Mouse (Mus musculus) lung, postnatal 4 days (tissue): ENCODE measurements around the gene Tbx15.
"Not testable (repeated sequence)": the region's sequence is repeated elsewhere in the genome, so short reads cannot be mapped to it uniquely, and the experiment has no call there.

Experiments used
- DNase-seq, 2 experiments: peaks; one replicate each; pipeline ENCODE4 v3.0.0; 2021

The Tbx15 gene

DNA sequence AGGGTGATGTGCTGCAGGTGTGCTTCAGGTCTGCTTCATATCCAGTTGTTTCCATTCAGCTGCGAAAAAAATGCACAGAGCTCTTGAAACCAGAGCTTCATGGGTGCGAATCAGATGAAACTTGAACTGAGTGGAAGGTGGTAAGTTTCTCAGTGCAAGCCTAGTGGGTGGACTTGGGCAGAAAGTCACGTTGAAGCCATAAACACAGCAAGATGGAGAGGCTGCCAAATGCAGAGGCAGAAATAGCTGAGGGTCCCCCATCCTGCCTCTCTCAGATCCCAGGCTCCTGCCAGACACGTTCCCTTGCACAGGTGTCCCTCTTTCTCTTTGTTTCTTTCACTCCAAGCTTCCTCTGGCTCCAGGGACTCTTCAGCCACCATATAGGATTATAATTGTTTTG lies 41.3 kb downstream of the Tbx15 start:
- DNase-seq = no peak

DNA sequence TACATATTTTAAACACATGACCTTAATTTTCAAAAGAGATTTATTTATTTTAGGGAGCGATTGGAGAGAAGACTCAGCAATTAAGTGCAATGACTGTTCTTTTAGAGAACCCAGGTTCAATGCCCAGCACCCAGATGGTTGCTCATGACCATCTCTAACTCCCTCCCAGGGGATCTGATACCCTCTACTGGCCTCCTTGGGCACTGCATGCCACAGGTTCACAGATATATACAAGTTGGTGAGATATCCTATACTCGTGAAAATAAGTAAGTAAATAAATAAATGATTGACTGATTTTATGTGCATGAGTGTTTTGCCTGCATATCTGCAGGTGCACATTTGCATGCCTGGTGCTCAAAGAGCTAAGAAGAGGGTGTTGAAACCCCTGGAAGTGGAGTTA lies 48.1 kb downstream of the Tbx15 start:
- DNase-seq = no peak

DNA sequence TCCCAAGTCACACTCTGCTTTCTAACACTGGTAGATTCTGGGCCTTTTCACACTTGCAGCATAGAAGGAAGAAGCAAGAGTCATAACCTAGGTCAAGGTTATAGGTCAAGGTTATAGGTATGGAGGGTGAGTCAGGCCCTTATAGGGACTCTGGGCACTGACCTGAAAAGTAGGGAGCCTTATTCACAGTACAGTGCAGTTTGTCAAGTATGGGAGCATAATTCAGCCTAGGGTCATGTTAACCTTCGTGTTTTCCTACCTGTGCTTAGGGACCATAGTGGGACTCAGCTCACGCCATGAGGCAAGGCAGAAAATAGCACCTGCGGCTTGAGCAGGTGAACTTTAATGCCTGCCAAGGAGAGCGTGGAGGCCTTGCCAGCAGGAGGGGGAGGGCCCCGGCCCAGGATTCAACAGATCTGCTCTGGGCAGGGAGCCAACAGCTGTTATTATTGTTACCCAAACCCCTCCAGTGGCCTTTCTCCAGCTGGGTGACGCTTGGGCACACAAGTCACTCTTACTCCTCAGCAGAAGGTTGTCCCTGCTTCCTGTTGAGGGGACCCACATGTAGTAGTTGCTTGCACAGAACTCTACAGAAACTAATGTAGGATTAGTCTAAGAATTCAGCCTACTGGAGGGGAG lies 50.0 kb downstream of the Tbx15 start:
- DNase-seq = peak; percentile 10 to 32

DNA sequence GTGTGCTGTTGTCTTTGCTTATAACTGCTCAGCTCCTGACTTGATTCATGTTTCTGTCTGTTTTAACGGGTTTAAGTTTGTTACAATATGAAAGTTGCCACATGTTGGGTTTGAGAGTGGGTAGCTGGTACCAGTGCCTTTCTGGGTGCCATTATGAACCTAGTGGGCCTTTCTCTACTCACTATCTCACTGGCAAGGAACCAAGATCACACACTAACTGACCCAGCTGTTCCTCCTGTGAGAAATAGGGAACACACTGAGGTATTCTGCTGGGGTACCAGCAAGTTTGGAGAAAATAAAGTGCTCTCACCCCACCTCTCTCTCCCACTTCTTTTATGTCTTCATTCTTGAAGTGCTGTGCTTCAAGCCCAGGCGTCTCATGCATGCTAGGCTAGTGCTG lies 50.7 kb downstream of the Tbx15 start:
- no peak for DNase-seq

DNA sequence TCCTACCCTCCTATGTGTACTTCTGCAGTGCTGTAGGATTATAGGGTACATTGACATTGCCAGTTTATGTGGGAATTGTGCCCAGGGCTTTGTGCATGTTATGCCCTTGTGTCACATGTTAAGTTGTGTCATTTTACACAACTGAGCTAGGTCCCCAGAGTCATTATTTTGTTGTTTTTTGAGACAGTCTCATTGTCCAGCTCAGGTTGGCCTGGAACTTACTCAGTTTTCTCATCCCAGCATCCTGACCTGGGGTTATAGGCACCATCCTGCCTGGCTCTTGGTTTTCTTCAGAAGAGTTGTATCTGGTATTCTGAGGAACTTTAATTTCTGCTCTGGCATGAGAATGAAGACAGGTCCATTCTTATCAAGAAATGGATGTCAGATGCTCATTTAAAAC lies 51.2 kb downstream of the Tbx15 start:
- DNase-seq = no peak

DNA sequence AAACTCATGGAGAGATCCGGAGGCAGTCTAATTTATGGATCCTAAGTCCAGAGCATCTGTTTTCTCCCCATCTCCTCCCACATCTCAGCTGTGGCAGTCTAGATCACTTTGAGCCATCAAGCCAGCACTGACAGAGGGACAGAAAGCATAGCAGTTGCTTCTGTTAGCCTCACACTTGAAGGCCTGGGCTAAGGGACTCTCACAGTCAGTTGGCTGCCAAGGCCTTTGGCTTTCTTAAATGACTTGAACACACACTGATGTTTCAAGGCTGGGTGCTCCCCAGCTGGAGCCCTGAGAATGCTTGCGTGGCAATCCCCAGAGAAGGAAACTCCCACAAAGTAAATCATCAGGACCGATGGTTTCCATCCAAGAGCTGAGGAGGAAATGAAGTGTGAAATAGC lies 52.4 kb downstream of the Tbx15 start:
- DNase-seq = no peak

DNA sequence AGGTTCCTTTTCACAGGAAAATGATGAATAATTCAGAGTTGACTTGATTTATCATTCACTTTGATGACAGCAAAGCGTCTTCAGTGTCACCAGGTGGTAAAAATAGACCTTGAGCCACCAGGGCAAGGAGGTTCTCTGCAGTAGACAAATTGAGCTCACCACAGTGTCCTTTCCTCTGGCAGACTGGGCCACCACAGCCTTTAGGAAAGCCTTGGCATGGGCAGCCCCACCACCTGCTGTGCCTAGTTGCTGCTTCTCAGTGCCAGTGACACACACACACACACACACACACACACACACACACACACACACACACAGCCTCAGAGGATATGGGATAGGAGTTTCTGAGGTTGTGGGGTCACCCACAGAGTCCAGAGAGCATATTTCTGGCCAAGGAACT lies 54.0 kb downstream of the Tbx15 start:
- not testable (repeated sequence) for DNase-seq

DNA sequence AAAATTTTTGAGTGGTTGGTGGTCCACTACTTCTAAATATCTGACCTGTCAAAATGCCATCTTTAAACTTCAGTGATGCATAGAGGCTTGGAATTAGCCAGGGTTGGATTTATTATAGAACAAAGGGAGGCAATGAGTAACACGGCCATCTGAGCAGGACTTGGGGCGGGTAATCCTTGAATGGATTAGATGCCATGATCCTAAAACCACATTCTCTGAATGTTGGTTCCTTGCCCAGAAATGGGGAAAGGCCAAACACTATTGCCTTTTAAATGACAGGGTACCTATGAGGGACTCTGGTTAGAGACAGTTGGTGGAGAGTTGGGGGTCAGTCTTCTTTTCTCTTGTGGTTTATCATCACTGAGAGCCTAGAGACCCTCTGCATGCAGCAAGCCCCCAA lies 55.1 kb downstream of the Tbx15 start:
- DNase-seq = no peak

DNA sequence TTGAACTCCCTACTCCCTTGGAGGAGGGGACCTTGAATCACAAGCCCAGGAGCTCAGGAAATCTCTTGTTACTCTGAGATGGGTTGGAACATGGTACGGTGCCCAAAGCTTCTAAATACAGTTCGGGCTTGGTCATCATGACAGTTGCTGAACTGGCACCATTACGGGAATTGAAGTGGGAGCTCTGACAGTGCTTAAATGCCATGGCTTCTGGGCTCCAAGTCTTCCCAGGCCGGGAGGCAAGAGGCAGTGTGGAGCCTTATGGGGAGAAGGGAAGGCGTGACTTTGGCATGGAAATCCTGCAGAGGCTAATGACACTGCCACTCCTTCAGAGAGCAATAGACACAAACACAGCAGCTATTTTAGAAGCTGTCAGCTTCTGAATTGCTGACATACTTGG lies 56.0 kb downstream of the Tbx15 start:
- no peak for DNase-seq

DNA sequence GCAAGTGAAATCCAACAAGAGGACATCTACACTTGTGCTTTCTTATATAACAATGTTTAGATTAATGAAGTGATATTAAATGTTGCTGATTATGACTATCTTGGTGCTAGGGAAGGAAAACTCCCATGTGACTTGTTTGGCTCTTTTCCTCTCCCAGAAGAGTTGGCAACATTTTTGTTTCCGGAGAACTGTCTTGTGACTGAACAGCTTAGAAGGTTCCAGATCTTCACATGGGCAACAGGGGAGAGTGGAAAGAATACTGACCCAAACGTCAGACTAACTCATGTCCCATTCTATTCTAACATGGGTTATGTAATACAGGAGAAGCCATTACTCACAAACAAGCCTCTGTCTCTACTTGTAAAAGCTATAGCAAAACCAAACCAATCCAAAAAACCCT lies 60.7 kb downstream of the Tbx15 start:
- no peak for DNase-seq

DNA sequence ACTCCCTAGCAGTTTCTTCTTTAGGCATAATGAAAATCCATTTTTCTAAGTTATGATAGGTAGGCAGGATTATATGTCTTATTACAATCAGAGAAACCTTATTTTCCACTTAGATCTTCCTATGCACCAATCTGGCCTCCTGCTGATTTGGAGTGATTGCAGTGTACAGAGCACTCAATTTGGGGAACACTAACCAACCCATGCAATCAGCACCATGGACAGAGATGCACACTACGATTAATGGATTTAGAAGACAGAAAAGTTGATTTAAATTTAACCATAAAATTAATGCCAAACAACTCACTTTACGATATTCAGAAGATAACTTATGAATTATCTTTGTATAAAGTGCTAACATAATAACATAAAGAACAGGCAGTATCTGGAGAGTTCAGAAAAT lies 70.7 kb downstream of the Tbx15 start:
- DNase-seq = no peak

DNA sequence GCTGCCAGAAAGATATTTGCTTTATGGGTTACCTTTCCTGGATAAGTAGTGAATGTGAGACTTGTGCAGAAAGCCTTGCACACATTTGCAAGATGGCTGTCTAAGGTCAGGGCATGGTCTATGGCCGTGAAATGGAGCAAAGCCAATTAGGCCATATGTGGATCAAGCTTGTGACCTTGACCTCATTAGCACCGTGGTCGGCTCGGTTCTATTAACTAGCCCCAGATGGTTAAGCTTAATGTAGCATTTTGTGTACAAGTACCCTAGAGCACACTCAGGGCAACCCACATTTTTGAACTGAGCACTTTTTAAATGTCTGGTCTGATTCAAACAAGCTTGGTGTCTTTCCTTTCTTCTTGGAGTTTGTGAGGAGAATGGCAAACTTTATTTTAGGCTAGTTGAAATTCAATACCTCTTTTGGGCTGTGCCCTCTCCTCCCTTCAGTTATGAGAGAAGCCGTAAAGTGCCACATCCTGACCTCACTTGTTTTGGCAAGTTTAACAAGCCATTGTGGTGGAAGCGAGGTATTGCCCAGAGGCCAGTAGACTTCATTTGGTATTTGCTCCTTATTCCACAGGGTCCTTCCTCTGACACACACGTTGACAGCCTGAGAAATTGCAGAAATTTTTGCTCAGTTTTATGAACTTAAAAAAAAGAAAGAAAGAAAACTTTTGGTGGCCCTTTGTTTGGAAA lies 71.9 kb downstream of the Tbx15 start:
- DNase-seq = no peak

DNA sequence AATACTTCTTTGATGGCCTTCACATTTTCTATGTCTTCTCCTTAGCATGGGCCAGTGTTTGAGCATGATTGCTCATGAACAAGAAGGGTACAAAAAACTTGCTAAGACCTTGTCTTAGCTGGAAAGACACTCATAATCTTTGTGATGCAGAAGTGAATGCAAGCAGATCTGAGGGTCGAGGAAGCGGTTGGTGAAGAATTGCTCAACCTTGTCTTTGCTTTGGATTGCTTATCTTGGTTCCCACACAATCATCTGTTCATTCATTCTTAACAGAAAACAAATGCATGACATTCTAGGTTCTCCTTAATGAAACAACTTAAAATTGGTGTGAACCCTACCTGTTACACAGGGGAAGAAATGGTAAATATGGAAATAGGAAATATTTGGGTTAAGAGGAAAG lies 82.2 kb downstream of the Tbx15 start:
- DNase-seq = no peak

DNA sequence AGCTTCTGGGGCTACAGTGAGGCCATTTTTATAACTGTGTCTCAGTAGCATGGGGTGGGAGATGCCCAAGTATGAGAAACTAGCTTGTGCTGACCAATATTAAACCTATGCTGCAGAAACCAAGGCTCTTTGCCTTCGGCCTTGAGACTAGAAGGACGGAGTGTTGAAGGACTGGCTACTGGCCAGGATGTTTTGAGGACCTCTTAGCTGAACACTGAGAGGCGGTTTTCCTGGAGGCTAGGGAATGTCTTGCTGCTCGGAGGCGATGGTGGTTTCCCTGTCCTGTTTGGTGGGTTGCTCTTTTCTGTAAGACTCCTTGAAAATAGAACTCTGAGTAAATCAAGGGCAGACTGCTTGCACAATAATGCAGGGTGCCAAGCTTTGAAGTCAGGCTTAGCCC lies 89.1 kb downstream of the Tbx15 start:
- DNase-seq = peak; percentile 7 to 23

DNA sequence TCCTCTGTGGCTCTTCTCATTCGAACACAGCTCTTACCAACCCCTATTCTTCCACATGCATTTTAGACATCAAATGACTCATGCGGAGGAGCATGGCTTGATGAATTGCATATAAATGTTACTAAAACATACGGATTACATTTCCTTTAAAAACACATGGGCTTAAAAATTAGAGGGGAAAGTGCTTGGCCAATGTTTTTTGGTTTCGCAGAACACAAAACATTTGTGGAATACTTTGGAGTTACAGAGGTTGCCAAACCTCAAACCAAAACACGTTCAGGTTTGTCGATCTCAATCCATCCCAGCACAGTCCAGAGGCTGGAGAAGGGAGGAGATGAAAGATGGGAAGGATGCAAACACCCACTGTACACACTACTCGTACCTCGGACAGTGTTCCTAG lies 90.9 kb downstream of the Tbx15 start:
- DNase-seq = no peak

DNA sequence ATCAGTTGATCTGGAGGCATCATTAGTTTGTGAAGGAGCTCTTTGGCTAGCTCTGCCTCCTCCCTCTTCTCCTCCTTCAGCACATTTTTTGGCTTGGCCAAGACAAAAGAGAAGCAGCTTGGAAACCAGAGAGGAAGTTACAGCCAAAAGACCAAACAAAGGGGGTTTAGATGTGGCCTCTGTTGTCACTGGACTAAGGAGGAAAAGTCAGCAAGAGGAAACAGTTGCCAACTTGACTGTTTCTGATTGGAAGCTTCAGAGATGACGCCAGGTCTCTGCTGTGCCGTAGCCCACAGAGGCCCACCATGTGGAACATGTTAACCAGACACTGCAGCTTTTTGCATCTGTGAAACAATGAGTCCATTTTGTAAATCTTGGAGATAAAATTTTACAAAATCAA lies 96.7 kb downstream of the Tbx15 start:
- no peak for DNase-seq

DNA sequence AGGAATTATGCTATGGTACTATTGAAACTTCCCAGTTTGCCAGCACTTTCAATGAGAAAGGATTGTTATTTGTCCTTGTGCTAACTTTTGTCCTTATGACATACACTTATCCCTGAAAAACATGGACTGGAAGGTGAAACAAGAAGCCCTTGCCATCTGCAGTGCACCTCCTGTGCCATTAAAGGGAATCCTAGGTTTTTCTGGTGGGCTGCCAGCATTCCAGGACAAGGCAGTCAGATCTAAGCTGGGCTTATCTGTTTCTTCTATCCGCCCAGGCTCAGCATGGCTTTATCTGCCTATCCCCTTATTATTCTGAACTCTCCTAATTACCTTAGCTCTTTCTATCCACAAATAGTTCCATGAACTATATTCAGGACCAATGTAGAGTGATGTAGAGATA lies 98.6 kb downstream of the Tbx15 start:
- DNase-seq = no peak

DNA sequence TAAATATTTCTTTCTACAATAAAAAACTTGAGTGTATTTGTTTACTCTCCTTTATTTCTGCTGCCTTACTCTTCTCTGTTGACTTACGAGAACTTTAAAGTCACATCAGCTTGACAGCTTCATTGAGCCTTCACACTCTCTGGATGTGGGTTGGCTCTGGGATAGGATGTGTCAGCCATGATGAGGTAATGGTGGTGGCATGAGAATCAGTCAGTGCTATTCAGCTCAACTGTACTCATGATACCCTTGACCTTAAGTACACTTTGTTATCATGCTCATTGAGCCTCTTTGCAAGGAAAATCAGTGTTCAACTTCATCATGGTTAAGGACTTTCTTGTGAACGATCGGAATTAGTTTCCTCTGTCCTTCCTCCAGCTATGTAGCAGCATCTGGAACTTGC lies 99.8 kb downstream of the Tbx15 start:
- DNase-seq = no peak

DNA sequence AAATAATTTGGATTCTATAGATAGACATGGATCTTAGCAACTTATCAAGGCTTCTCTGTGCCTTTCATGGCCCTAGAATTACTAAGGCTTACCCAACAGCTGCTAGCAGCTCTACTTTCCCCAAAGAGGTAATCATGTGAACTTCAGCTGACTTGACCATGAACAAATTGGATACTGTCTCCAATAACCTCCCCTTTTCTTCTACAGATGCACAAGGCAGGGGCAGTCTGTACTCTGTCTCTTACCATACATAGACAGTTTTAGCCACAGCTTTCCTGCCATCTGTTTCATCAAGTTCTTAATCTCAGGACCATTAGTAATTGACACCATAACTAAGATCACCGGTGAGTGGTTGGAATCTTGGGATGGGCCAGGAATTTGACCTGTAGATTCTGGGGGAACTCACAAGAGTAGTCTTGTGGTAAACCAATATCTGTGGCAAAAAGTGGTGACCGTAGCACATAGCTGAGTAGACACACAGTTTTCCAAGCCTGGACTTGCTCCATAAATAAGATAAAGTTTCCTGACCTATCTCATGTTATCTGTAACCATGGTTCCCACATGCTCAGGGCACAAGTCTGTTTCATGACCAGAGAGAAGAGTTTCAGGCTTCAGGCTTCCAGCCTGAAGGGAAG lies 139.6 kb downstream of the Tbx15 start:
- no peak for DNase-seq

DNA sequence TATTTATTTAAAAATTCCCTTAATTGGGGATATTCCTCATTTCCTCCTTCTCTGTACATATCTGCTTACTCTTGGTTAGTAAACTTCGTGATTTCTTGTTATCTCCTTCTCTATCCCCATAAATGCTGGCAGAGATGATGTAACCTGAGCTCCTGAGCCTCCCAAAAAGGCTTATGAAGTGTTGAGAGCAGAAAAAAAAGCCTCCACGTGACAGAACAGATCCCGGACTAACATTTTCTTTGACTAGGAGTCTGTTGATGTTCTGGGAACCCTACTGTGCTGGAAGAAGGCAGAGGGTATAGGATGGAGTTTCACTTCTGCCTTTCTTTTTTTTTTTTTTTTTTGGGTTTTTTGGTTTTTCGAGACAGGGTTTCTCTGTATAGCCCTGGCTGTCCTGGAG lies 146.9 kb downstream of the Tbx15 start:
- no peak for DNase-seq
